Mouse (Mus musculus) heart, postnatal 0 days (tissue): Measurements from ENCODE around the gene Lamb3.

Experiments used
- CTCF ChIP-seq: IDR thresholded peaks from 2 replicates; pipeline ENCODE4 v1.5.1; 2016; ENCODE audit warnings: antibody characterized with exemption, control low read depth, low read depth
- EP300 ChIP-seq: IDR thresholded peaks from 2 replicates; pipeline ENCODE4 v1.6.1; 2016; ENCODE audit warnings: antibody characterized with exemption, low read depth

GRCm38 (mm10) chr1:193201383-193201778, 6.1 kb upstream of the Lamb3 start, which contains the start of gene Traf3ip3:
- TF ChIP-seq EP300 (no peak), CTCF (no peak)
